Mouse (Mus musculus) adrenal gland, adult (tissue): Measurements from ENCODE around the gene Ccdc181.
A peak's percentile ranks its signal among the peaks of the same experiment; 100 is the strongest.

Experiments
- DNase-seq, 2 experiments: peaks; one replicate each; pipeline ENCODE4 v3.0.0; 2022 to 2023; ENCODE audit warnings: low spot score in 1 of 2; ENCODE audit not compliant: inconsistent age in 2 of 2

Gene Ccdc181

GRCm38 (mm10) chr1:164327764-164328163, 52.4 kb downstream of the Ccdc181 start:
- DNase-seq = peak in 1 of 2 experiments; percentile 51

GRCm38 (mm10) chr1:164332559-164332958, 57.2 kb downstream of the Ccdc181 start:
- DNase-seq = no peak

GRCm38 (mm10) chr1:164335435-164335834, 60.0 kb downstream of the Ccdc181 start:
- no peak for DNase-seq

GRCm38 (mm10) chr1:164335846-164336245, 60.5 kb downstream of the Ccdc181 start:
- DNase-seq = no peak
